Mouse (Mus musculus) cerebellum, postnatal 25 days (tissue): ENCODE measurements at regions not wholly inside any gene's neighbourhood (a gene's known extent, or its start where the extent isn't known, plus 50 kb on each side); places are given as distances from the start of the nearest gene placed in this dataset.

ENCODE experiments used
- DNase-seq, 2 experiments: peaks; one replicate each; pipeline ENCODE4 v3.0.0; 2021; ENCODE audit warnings: mixed read lengths in 2 of 2

- DNase-seq: peak; percentile 79 to 85
Measured at GRCm38 (mm10) chr6:126353346-126353745, 181.9 kb downstream of the Kcna5 start.

GRCm38 (mm10) chr6:126350476-126350875 is 183.8 kb upstream of the Ntf3 start:
- DNase-seq: no peak

GRCm38 (mm10) chr6:126349905-126350304 is 183.2 kb upstream of the Ntf3 start:
- peak; percentile 58 to 65 for DNase-seq

GRCm38 (mm10) chr6:126345221-126345620 is 178.5 kb upstream of the Ntf3 start:
- DNase-seq: no peak

GRCm38 (mm10) chr6:126340098-126340610 is 173.4 kb upstream of the Ntf3 start:
- peak; percentile 86 to 89 for DNase-seq

- DNase-seq: peak in 1 of 2 experiments; percentile 31
Measured at GRCm38 (mm10) chr6:126337711-126338110, 171.0 kb upstream of the Ntf3 start.

GRCm38 (mm10) chr6:126334258-126334657 is 167.5 kb upstream of the Ntf3 start:
- no peak for DNase-seq

GRCm38 (mm10) chr6:126327187-126327586 is 160.5 kb upstream of the Ntf3 start:
- no peak for DNase-seq

- no peak for DNase-seq
Measured at GRCm38 (mm10) chr6:126318523-126318922, 151.8 kb upstream of the Ntf3 start.

- no peak for DNase-seq
Measured at GRCm38 (mm10) chr6:126310786-126311480, 144.2 kb upstream of the Ntf3 start.

- DNase-seq: peak; percentile 47 to 50
Measured at GRCm38 (mm10) chr6:126303086-126303485, 136.4 kb upstream of the Ntf3 start.

GRCm38 (mm10) chr6:126291581-126291980 is 124.9 kb upstream of the Ntf3 start:
- DNase-seq: peak in 1 of 2 experiments; percentile 9

GRCm38 (mm10) chr6:126287166-126287565 is 120.5 kb upstream of the Ntf3 start:
- no peak for DNase-seq

- DNase-seq: no peak
Measured at GRCm38 (mm10) chr6:126286201-126286600, 119.5 kb upstream of the Ntf3 start.

GRCm38 (mm10) chr6:126284409-126284808 is 117.7 kb upstream of the Ntf3 start:
- peak; percentile 60 to 73 for DNase-seq

- peak in 1 of 2 experiments; percentile 27 for DNase-seq
Measured at GRCm38 (mm10) chr6:126280352-126280751, 113.6 kb upstream of the Ntf3 start.

- no peak for DNase-seq
Measured at GRCm38 (mm10) chr6:126245986-126246385, 79.3 kb upstream of the Ntf3 start.

- DNase-seq: peak in 1 of 2 experiments; percentile 7
Measured at GRCm38 (mm10) chr6:126245431-126245830, 78.7 kb upstream of the Ntf3 start.

- DNase-seq: no peak
Measured at GRCm38 (mm10) chr6:126242299-126242698, 75.6 kb upstream of the Ntf3 start.

GRCm38 (mm10) chr6:126240256-126240655 is 73.5 kb upstream of the Ntf3 start:
- no peak for DNase-seq
